Mouse (Mus musculus) midbrain, postnatal 0 days (tissue): ENCODE measurements around the gene Ifitm10. TPM values are rescaled to one million over a fixed set of nuclear protein-coding genes. Genes with fewer than 3 reads are reported as not detected.
A peak's percentile ranks its signal among the peaks of the same experiment; 100 is the strongest.

Experiments used
- ATAC-seq: fragments of 200-750 bp; cut with Nextera tagmentation; 2 replicates; pipeline ENCODE4 v1.8.0; 2017; ENCODE audit warnings: moderate number of reproducible peaks, mild to moderate bottlenecking, moderate TSS enrichment, moderate library complexity; ENCODE audit not compliant: low FRiP score
- DNase-seq: peaks from one replicate; pipeline ENCODE4 v3.0.0-alpha.2; 2015; ENCODE audit warnings: low spot score
- H3K27ac ChIP-seq: fragments of 300-500 bp; sonication (generic); 2 replicates; pipeline ENCODE4 v1.5.1; 2014; ENCODE audit warnings: low read depth, mild to moderate bottlenecking, low read length, mixed read lengths
- H3K27me3 ChIP-seq: fragments of 300-500 bp; sonication (generic); 2 replicates; pipeline ENCODE4 v1.6.1; 2014; ENCODE audit warnings: low read length, control low read depth, mixed read lengths; ENCODE audit not compliant: insufficient read depth
- H3K36me3 ChIP-seq: fragments of 300-500 bp; sonication (generic); 2 replicates; pipeline ENCODE4 v1.6.1; 2014; ENCODE audit warnings: low read length, control low read depth, mixed read lengths; ENCODE audit not compliant: insufficient read depth
- H3K4me1 ChIP-seq: fragments of 300-500 bp; sonication (generic); 2 replicates; pipeline ENCODE4 v1.6.1; 2014; ENCODE audit warnings: mild to moderate bottlenecking, control low read depth, antibody characterized with exemption, low read length, mixed read lengths; ENCODE audit not compliant: insufficient read depth
- H3K4me2 ChIP-seq: fragments of 300-500 bp; sonication (generic); 2 replicates; pipeline ENCODE4 v1.6.1; 2014; ENCODE audit warnings: low read depth, mild to moderate bottlenecking, low read length, mixed read lengths; ENCODE audit not compliant: poor library complexity, severe bottlenecking
- H3K4me3 ChIP-seq: fragments of 300-500 bp; sonication (generic); 2 replicates; pipeline ENCODE4 v1.5.1; 2014; ENCODE audit warnings: low read depth, mild to moderate bottlenecking, low read length, moderate library complexity
- H3K9ac ChIP-seq: fragments of 300-500 bp; sonication (generic); replicated peaks from 2 replicates; pipeline ENCODE4 v1.6.1; 2014; ENCODE audit warnings: mild to moderate bottlenecking, low read length, moderate library complexity, mixed read lengths; ENCODE audit not compliant: poor library complexity, severe bottlenecking
- H3K9me3 ChIP-seq: fragments of 300-500 bp; sonication (generic); 2 replicates; pipeline ENCODE4 v1.6.1; 2016; ENCODE audit warnings: low read length, control low read depth
- CTCF ChIP-seq: IDR thresholded peaks from 2 replicates; pipeline ENCODE4 v1.5.1; 2016; ENCODE audit warnings: antibody characterized with exemption, mild to moderate bottlenecking
- WGBS: fragments of 180-500 bp; shearing (Covaris S2); extraction: QIAGEN DNeasy Blood & Tissue Kit; methylation state at CpG from one replicate; pipeline ENCODE4 v1.1.7; 2014; 5-methylcytosine and 5-hydroxymethylcytosine counted together
- polyA plus RNA-seq: library from polyadenylated mRNA; unstranded; fragments of >200 nt; fragmentation: Nextera tagmentation; extraction: Ambion mirVana; gene quantifications from 2 replicates; pipeline ENCODE4 v1.2.1, GENCODE M21; 2015
- total RNA-seq: library from RNA; depleted of rRNA; stranded (reverse); fragments of >200 nt; gene quantifications from 2 replicates; pipeline ENCODE4 v1.2.3, GENCODE M21; 2014

The Ifitm10 gene
- total and polyA plus RNA-seq, 2 experiments from 2014 or later, result 20.8 to 21.8 TPM

DNA sequence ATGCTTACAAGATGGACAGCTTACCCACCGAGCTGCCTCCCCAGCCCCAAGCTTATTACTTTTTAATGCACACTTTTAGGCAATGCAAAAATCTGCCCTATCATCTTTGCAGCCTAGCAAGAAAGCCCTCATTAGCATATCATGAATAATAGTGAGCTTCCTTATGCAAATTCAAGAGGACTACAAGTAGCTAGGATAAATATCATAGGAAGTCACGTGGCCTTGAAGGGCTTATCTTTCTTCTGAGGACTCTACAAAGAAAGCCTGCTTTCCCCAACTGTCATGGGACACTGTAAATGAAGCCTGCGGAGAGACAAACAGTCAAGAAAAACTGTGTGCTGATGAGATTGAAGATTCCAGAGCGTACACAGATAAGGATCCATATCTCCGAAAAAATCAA, 22.0 kb downstream of the Ifitm10 start:
- no peak overlapping the region for H3K27ac ChIP-seq
- DNase-seq (no peak), ATAC-seq (no peak; the same call in 1 of the 2 replicates)
- H3K27me3 ChIP-seq, result no peaks in the 10 kb centered on the region
- no peaks in the 10 kb centered on the region for H3K9me3 ChIP-seq
- no peak overlapping the region for H3K4me2 ChIP-seq
- no peak overlapping the region for H3K9ac ChIP-seq
- no peaks in the 10 kb centered on the region for H3K36me3 ChIP-seq
- TF ChIP-seq CTCF, result no peak
- WGBS, result 44% methylated on average over 5 of the region's 5 CpGs
- H3K4me3 ChIP-seq, result no peak overlapping the region
- H3K4me1 ChIP-seq, result no peaks in the 10 kb centered on the region

DNA sequence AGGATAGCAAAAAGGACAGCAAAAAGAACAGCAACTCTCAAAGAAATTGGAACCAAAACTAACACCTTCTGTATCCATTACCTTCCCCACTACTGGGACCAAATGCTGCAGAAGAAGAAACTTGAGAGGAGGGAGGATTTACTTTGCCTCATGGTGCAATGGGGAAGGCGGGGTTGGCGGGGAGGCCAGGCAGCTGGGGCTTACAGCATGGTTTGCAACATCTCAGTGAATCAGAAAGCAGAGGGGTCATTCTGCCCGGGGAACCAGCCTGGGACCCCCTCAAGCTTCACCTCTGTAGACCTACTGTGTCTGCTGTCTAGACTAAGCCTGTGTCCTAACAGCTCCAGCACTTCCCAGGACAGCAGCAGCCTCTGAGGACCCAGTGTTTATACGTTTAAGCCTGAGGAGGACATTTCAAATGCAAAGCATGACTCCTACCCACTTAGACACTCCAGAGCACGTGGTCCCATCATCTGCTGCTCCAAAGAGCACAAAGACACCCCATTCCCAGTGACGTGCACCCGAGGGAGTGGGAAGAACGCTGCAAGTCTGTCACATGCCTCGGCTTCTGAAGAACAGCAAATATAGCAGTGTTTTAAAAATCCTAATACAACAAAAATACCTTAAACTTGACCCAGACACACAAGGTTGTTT, 24.1 kb downstream of the Ifitm10 start:
- H3K4me2 ChIP-seq, result no peak overlapping the region
- no peak overlapping the region for H3K4me3 ChIP-seq
- H3K27me3 ChIP-seq, result no peaks in the 10 kb centered on the region
- ATAC-seq (peak; percentile 71), DNase-seq (peak; percentile 68)
- 18% methylated on average over 9 of the region's 9 CpGs for WGBS
- H3K9ac ChIP-seq, result no peak overlapping the region
- TF ChIP-seq CTCF, result no peak
- H3K9me3 ChIP-seq, result no peaks in the 10 kb centered on the region
- no peaks in the 10 kb centered on the region for H3K36me3 ChIP-seq
- no peaks in the 10 kb centered on the region for H3K4me1 ChIP-seq
- no peak overlapping the region for H3K27ac ChIP-seq

DNA sequence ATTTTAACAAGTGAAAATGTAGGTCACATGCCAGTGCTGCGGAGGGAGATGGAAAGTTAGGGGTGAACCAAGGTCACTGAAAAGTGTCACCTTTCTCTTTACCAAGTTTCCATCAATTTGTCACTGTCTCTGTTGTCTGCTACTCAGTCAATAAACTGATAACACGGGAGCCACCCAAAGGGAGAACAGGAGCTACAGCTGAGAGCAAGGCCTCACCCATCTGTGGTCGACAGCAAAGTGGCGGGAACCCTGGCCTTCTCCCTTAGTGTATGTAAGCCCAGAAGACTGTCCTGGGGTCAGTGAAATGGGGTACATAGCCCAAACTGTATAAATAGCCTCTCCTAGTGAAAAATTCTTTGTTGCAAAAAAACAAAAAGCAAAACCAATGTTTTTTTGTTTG, 26.0 kb downstream of the Ifitm10 start:
- Histone ChIP-seq H3K4me1 (no peaks in the 10 kb centered on the region), H3K36me3 (no peaks in the 10 kb centered on the region), H3K4me2 (no peak overlapping the region), H3K9ac (no peak overlapping the region), H3K27me3 (no peaks in the 10 kb centered on the region), H3K27ac (no peak overlapping the region), H3K4me3 (no peak overlapping the region), H3K9me3 (no peaks in the 10 kb centered on the region)
- ATAC-seq (no peak), DNase-seq (no peak)
- no peak for TF ChIP-seq CTCF
- 84% methylated on average over 4 of the region's 4 CpGs for WGBS

DNA sequence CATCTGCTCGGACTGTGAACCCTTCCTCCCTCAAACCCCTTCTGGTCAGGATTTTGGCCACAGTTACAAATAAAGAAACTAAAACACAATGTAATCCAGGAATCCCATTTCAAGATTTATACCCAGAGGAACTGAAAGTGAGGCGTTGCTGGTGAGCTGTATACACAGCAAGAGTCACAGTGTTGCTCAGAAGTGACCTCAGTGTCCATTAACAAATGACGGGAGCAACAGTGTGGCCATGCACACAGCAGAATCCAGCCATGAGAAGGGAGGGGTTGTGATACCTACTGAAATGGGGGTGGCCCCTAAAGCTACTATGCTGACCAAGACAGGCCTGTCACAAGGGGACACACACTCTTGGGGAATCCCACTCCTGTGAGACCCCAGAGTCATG, 31.3 kb downstream of the Ifitm10 start:
- H3K36me3 ChIP-seq, result no peaks in the 10 kb centered on the region
- H3K9me3 ChIP-seq, result no peaks in the 10 kb centered on the region
- H3K9ac ChIP-seq, result no peak overlapping the region
- no peak for DNase-seq
- no peak overlapping the region for H3K4me2 ChIP-seq
- ATAC-seq, result no peak
- H3K4me3 ChIP-seq, result no peak overlapping the region
- no peaks in the 10 kb centered on the region for H3K27me3 ChIP-seq
- H3K27ac ChIP-seq, result no peak overlapping the region
- WGBS, result 77% methylated on average over 3 of the region's 3 CpGs
- no peak for TF ChIP-seq CTCF
- no peaks in the 10 kb centered on the region for H3K4me1 ChIP-seq

DNA sequence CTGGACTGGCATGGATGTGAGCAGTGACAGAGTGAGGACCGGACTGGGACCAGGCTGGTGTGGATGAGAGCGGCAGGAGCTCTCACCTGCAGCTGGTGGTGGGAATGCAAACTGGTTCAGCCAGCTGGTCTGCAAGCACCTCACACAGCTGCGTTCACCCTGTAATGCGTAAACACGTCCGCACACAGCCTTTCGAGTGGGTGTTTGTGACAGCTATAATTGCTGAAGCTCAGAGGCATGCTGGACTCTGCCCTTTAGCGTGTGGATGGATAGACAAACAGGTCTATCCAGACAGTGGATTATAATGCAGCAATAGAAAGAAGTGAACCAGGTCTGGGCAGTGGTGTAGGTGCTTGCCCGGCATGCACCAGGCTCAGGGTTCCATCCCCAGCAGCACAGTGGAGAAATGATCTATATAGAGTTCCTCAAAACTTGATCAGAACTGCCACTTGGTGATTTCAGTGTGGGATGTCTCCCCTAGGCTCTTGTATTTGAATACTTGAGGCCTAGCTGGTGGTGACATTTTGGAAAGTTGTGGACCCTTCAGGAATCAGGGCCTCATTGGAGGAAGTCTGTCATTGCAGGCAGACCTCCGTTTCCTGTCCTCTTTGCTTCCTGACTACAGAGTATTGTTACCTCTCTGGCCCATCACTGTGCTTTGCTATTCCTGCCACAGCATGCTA, 31.8 kb downstream of the Ifitm10 start:
- Histone ChIP-seq H3K36me3 (no peaks in the 10 kb centered on the region), H3K9me3 (no peaks in the 10 kb centered on the region), H3K9ac (no peak overlapping the region), H3K27me3 (no peaks in the 10 kb centered on the region), H3K4me3 (no peak overlapping the region), H3K27ac (no peak overlapping the region), H3K4me1 (no peaks in the 10 kb centered on the region), H3K4me2 (no peak overlapping the region)
- DNase-seq (no peak), ATAC-seq (no peak)
- TF ChIP-seq CTCF, result no peak
- WGBS, result 83% methylated on average over 10 of the region's 10 CpGs

DNA sequence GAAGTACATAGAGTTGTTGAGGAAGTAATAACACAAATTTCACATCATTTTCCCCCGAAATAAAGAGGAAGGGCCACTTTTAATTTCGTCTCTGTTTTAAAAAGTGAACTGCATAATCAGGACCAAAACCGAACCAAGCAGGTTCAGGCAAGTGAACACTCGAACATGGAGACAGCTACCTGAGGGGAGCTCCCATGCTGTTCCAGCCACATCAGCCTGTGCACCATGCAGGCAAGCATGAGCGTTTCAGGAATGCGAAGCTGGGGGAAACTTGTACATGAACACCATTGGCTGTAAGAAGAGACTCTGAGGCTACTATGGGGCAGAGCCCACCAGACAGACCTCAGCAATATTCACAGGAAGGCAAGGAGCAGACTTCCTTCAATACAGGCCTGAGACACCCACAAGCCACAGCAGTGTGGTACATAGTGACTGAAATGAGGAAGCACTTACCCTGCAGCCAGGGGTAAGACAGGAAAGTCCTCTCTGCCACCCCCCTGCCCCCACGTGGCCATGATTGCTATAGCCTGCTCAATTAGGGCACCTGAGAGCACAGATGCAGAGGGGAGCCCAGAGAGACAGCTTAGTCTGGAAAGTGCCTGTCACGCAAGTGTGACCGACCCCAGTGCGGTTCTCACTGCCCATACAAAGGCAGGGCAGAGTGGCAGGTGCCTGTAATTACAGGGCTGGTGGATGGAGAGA, 33.1 kb downstream of the Ifitm10 start:
- H3K4me1 ChIP-seq, result no peaks in the 10 kb centered on the region
- no peaks in the 10 kb centered on the region for H3K27me3 ChIP-seq
- no peak for TF ChIP-seq CTCF
- H3K27ac ChIP-seq, result no peak overlapping the region
- H3K4me2 ChIP-seq, result no peak overlapping the region
- H3K4me3 ChIP-seq, result no peak overlapping the region
- no peaks in the 10 kb centered on the region for H3K9me3 ChIP-seq
- H3K36me3 ChIP-seq, result no peaks in the 10 kb centered on the region
- no peak overlapping the region for H3K9ac ChIP-seq
- 63% methylated on average over 10 of the region's 10 CpGs for WGBS
- no peak for DNase-seq
- no peak for ATAC-seq
